Mouse (Mus musculus) bone marrow macrophage, adult 2 months (primary cell): ENCODE measurements around the gene Hoxc5.

Experiments used
- CTCF ChIP-seq: IDR thresholded peaks from 2 replicates; pipeline ENCODE4 v1.5.1; 2012; ENCODE audit warnings: low read depth, mild to moderate bottlenecking, low read length, moderate library complexity
- POLR2A ChIP-seq: IDR thresholded peaks from 2 replicates; pipeline ENCODE4 v1.6.1; 2012; ENCODE audit warnings: mild to moderate bottlenecking, low read depth, low read length, borderline replicate concordance

DNA sequence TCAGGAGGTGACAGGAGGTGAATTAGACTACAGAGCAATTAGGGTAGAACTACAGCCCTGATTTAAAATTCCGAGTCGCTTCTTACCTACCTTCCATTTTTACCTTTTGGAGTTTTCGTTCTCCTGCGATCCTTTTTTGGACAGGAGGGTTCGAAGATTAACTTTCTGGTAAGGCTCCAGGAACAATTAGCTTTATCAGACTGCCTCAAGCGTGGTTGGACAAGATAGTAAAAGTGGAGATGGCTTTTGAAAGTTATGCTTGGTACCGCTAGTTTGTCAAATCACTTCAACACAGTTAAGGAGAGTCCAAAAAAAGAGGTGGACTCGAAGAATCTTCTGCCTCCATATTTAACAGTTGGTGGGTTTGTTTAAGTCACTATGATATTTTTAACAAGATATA lies 54.3 kb downstream of the Hoxc5 start:
- TF ChIP-seq CTCF (no peak), POLR2A (no peak)
